In genomic region chr16:4324967-4325366, GRCm38 (mm10) we compare ENCODE assay signal across 22 mouse cellular contexts.
A peak's percentile ranks its signal among the peaks of the same experiment; 100 is the strongest.
DNase-seq lines count a peak whose midpoint lies in the region; ATAC-seq lines count a peak whose summit lies in the region.
"Had no signal": no experiment of that assay in that cellular context is flagged by ENCODE, and none has a peak within 500 bp of the region (broad histone marks: within the 10 kb centered on the region; RNA-seq: fewer than 3 reads in every experiment).

No protein-coding gene starts in this region.

- no peak overlapping the region for H3K9ac ChIP-seq in embryonic facial prominence, embryonic 14.5 days (ENCODE audit: low read depth, low read length)
- H3K9ac ChIP-seq: embryonic facial prominence, embryonic 12.5 days; embryonic facial prominence, embryonic 15.5 days; forebrain, embryonic 12.5 days had no signal

- H3K27ac ChIP-seq in embryonic facial prominence, embryonic 14.5 days (replicated peaks; ENCODE audit: low read depth, low read length) = no peak overlapping the region
- H3K27ac ChIP-seq in embryonic facial prominence, embryonic 10.5 days (replicated peaks) = no peak overlapping the region
- H3K27ac ChIP-seq: embryonic facial prominence, embryonic 12.5 days; embryonic facial prominence, embryonic 15.5 days; forebrain, embryonic 10.5 days; forebrain, embryonic 12.5 days had no signal

- no peak overlapping the region for H3K4me2 ChIP-seq in embryonic facial prominence, embryonic 14.5 days (ENCODE audit: low read depth, low read length)
- H3K4me2 ChIP-seq: embryonic facial prominence, embryonic 12.5 days; embryonic facial prominence, embryonic 15.5 days; forebrain, embryonic 12.5 days had no signal

- DNase-seq in embryonic facial prominence, embryonic 14.5 days (ENCODE audit: low spot score) = peak; percentile 14
- DNase-seq in embryonic facial prominence, embryonic 10.5 days (ENCODE audit: low spot score) = no peak
- peak; percentile 43 for DNase-seq in A20 (ENCODE audit: low read depth, low spot score)
- peak; percentile 25 for DNase-seq in skeletal muscle tissue, adult 2 months (ENCODE audit: low read depth, low spot score)
- DNase-seq: adrenal gland, adult 2 months; adrenal gland, postnatal 10 days; adrenal gland, postnatal 25 days; cerebellum, adult 11 months; cerebellum, adult 18-20 months; cerebellum, adult 8-10 months; cerebellum, adult 9-11 months; cerebellum, postnatal 14 days; cerebellum, postnatal 36 days; embryo, embryonic 11 days had no signal

- H3K36me3 ChIP-seq in embryonic facial prominence, embryonic 14.5 days (ENCODE audit: control insufficient read depth, insufficient read depth, low read length) = no peaks in the 10 kb centered on the region
- no peaks in the 10 kb centered on the region for H3K36me3 ChIP-seq in embryonic facial prominence, embryonic 10.5 days (replicated peaks)
- H3K36me3 ChIP-seq: embryonic facial prominence, embryonic 12.5 days; embryonic facial prominence, embryonic 15.5 days; forebrain, embryonic 10.5 days; forebrain, embryonic 12.5 days had no signal

- no peaks in the 10 kb centered on the region for H3K9me3 ChIP-seq in embryonic facial prominence, embryonic 14.5 days (ENCODE audit: control insufficient read depth, low read length)
- no peaks in the 10 kb centered on the region for H3K9me3 ChIP-seq in embryonic facial prominence, embryonic 10.5 days
- H3K9me3 ChIP-seq: embryonic facial prominence, embryonic 12.5 days; embryonic facial prominence, embryonic 15.5 days; forebrain, embryonic 10.5 days; forebrain, embryonic 12.5 days had no signal

- ATAC-seq in embryonic facial prominence, embryonic 14.5 days (ENCODE audit: low read depth) = no peak
- ATAC-seq in granulocyte monocyte progenitor cell, adult 5-6 weeks (replicated peaks; ENCODE audit: poor library complexity, severe bottlenecking) = no peak
- ATAC-seq: forebrain, embryonic 14.5 days; forebrain, embryonic 16.5 days had no signal

- no peak overlapping the region for H3K4me3 ChIP-seq in embryonic facial prominence, embryonic 14.5 days (ENCODE audit: low read depth, low read length)
- no peak overlapping the region for H3K4me3 ChIP-seq in embryonic facial prominence, embryonic 10.5 days
- H3K4me3 ChIP-seq: embryonic facial prominence, embryonic 12.5 days; embryonic facial prominence, embryonic 15.5 days; erythroblast, embryonic 14.5 days; forebrain, embryonic 10.5 days; forebrain, embryonic 12.5 days had no signal

- no peaks in the 10 kb centered on the region for H3K4me1 ChIP-seq in embryonic facial prominence, embryonic 14.5 days (ENCODE audit: control insufficient read depth, insufficient read depth, low read length)
- H3K4me1 ChIP-seq in embryonic facial prominence, embryonic 10.5 days = no peaks in the 10 kb centered on the region
- H3K4me1 ChIP-seq: embryonic facial prominence, embryonic 12.5 days; embryonic facial prominence, embryonic 15.5 days; forebrain, embryonic 10.5 days had no signal

- H3K27me3 ChIP-seq in embryonic facial prominence, embryonic 14.5 days (replicated peaks; ENCODE audit: control insufficient read depth, insufficient read depth, low read length) = no peaks in the 10 kb centered on the region
- H3K27me3 ChIP-seq in embryonic facial prominence, embryonic 10.5 days (replicated peaks; ENCODE audit: low read depth, poor library complexity, severe bottlenecking) = no peaks in the 10 kb centered on the region
- H3K27me3 ChIP-seq: embryonic facial prominence, embryonic 12.5 days; embryonic facial prominence, embryonic 15.5 days; forebrain, embryonic 12.5 days had no signal
